Mouse (Mus musculus): Measurements from ENCODE around the gene Sh3gl1.
A peak's percentile ranks its signal among the peaks of the same experiment; 100 is the strongest.

DNA sequence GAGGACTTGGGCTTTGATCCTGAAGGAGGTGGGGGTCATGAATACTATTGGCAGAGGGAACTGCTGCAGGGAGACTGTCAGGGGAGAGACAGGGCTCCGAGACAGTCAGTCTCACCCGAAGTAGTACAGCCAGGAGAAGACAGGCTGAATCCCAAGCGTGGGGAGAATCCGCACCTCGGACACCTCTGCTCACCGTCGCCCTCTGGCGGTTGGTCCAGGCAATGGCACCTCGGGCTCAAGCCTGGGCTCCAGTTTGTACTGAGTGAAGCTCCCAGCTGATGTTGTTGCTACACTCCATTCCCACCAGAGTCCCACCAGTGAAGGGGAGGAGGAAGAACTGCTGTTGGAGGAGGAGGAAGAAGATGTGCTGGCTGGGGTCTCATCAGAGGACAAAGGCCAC, 25.8 kb downstream of the Sh3gl1 start:
- TF ChIP-seq CTCF (IDR thresholded peaks at IDR 0.05; ENCODE audit: extremely low read depth, insufficient read length, insufficient replicate concordance, low read depth, low read length) (peak; percentile 100), POLR2A (IDR thresholded peaks at IDR 0.05; ENCODE audit: low read depth, low read length) (no peak)

Data from small intestine, adult 2 months (tissue).